Mouse (Mus musculus) lung, embryonic 16.5 days (tissue): ENCODE measurements around the gene Hgd. TPM values are rescaled to one million over a fixed set of nuclear protein-coding genes. Genes with fewer than 3 reads are reported as not detected.

Experiments
- polyA plus RNA-seq: library from polyadenylated mRNA; unstranded; fragments of >200 nt; fragmentation: Nextera tagmentation; extraction: Ambion mirVana; gene quantifications from 2 replicates; pipeline ENCODE4 v1.2.1, GENCODE M21; 2015

The Hgd gene
- polyA plus RNA-seq, 1 experiment from 2014 or later: 0.46 TPM

Other genes starting within 250 kb of the Hgd start
- 0.15 and 0.16 TPM in 2 replicates for gene Stxbp5l, start 195.2 kb upstream of the Hgd start, polyA plus RNA-seq
- gene Gtf2e1, start 40.4 kb upstream of the Hgd start, polyA plus RNA-seq: 21.7 and 22.3 TPM in 2 replicates
- gene Rabl3, start 40.3 kb upstream of the Hgd start, polyA plus RNA-seq: 20.3 and 20.5 TPM in 2 replicates
- gene Ndufb4, start 74.3 kb downstream of the Hgd start, polyA plus RNA-seq: 50.0 and 63.8 TPM in 2 replicates
- 617 and 655 TPM in 2 replicates for gene Fstl1, start 196.7 kb downstream of the Hgd start, polyA plus RNA-seq